Mouse (Mus musculus) kidney, adult 2 months (tissue): ENCODE data around the gene Pdzd7.
A peak's percentile ranks its signal among the peaks of the same experiment; 100 is the strongest.

Experiments used
- CTCF ChIP-seq: fragments of 200-500 bp; conservative IDR thresholded peaks from 2 replicates; pipeline ENCODE4 v1.5.1; 2011; ENCODE audit warnings: low read depth, mild to moderate bottlenecking, control low read depth, low read length, moderate library complexity, mixed read lengths; ENCODE audit not compliant: insufficient read depth, insufficient read length
- POLR2A ChIP-seq: fragments of 200-500 bp; IDR thresholded peaks from one replicate; pipeline ENCODE4 v1.6.1; 2011; ENCODE audit warnings: low read depth, low read length, control low read depth

GRCm38 (mm10) chr19:45076586-45077510 lies 31.3 kb upstream of the Pdzd7 start:
- TF ChIP-seq CTCF (peak; percentile 47), POLR2A (no peak)
